Comparison of ENCODE assay signal across 12 mouse cellular contexts in the genomic region with DNA sequence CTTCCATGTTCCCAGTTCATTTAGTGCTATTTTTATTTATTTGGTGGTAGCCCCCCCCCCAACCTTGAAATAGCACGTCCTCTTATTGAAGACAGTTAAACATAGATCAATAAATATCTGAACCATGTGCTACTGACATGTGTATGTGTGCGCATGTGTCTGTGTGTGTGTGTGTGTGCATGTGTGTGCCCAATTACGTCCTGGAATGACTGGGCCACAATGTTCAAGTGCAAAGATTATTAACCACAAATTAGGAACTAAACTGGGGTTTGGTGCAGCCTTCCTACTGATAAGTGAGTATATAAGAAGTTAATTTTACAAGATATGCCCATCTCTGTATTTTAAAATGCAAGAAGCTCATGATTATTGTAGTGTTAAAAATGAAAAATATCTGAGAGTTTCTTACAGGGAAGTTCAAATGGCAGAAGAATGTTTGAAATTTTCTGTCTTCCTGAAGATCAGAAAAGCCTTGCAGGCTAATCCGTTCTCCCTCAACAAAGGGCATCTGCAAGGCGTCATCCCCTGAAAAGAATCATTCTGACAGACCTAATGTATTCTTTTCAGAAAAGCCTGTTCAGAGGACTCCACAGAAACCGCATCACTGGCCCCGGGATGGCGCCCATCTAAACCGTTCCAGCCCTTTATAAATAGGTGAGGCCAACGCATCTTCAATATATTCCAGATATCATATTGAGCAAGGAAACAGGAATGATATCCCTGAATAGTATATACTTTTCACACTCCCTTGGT.
DNase-seq lines count a peak whose midpoint lies in the region; ATAC-seq and TF ChIP-seq lines count a peak whose summit lies in the region.
"Had no signal": no experiment of that assay in that cellular context is flagged by ENCODE, and none has a peak within 500 bp of the region (broad histone marks: within the 10 kb centered on the region; RNA-seq: fewer than 3 reads in every experiment).

No protein-coding gene starts in this region.

- no peaks in the 10 kb centered on the region for H3K9me3 ChIP-seq in embryonic facial prominence, embryonic 10.5 days
- H3K9me3 ChIP-seq in hindbrain, embryonic 12.5 days (replicated peaks), result no peaks in the 10 kb centered on the region
- no peaks in the 10 kb centered on the region for H3K9me3 ChIP-seq in midbrain, embryonic 15.5 days
- H3K9me3 ChIP-seq: liver, embryonic 12.5 days had no signal

- no peak overlapping the region for H3K9ac ChIP-seq in hindbrain, embryonic 12.5 days
- H3K9ac ChIP-seq in midbrain, embryonic 15.5 days, result no peak overlapping the region
- H3K9ac ChIP-seq: liver, embryonic 12.5 days had no signal

- 0 out of 2 replicates have a peak overlapping the region, but pooled peaks have one; percentile 11 for H3K4me2 ChIP-seq in hindbrain, embryonic 12.5 days (replicated peaks)
- H3K4me2 ChIP-seq in midbrain, embryonic 15.5 days, result no peak overlapping the region; the same call in 1 of the 2 replicates
- H3K4me2 ChIP-seq: liver, embryonic 12.5 days had no signal

- DNase-seq in brain, embryonic 14.5 days (ENCODE audit: low read depth), result peak; percentile 89
- DNase-seq in embryonic facial prominence, embryonic 10.5 days (ENCODE audit: low spot score), result peak; percentile 27
- DNase-seq in gastrocnemius, adult 8-10 months (ENCODE audit: low spot score in 2 of 2), result no peak
- DNase-seq in left cerebral cortex, adult 18-20 months (ENCODE audit: low spot score in 2 of 2), result no peak
- DNase-seq in layer of hippocampus, adult 8-10 months (ENCODE audit: low spot score in 2 of 2), result no peak
- DNase-seq in spleen, postnatal 36 days (ENCODE audit: low spot score in 2 of 2), result no peak
- DNase-seq: cerebellum, adult 9-10 months; gastrocnemius, postnatal 25 days had no signal

- H3K4me1 ChIP-seq in embryonic facial prominence, embryonic 10.5 days, result peaks cover 61% of the 10 kb centered on the region
- H3K4me1 ChIP-seq in hindbrain, embryonic 12.5 days, result peaks cover 47% of the 10 kb centered on the region
- H3K4me1 ChIP-seq in midbrain, embryonic 15.5 days, result peaks cover 47% of the 10 kb centered on the region
- H3K4me1 ChIP-seq: liver, embryonic 12.5 days had no signal

- no peaks in the 10 kb centered on the region for H3K27me3 ChIP-seq in embryonic facial prominence, embryonic 10.5 days (replicated peaks; ENCODE audit: low read depth, poor library complexity, severe bottlenecking)
- H3K27me3 ChIP-seq in hindbrain, embryonic 12.5 days, result no peaks in the 10 kb centered on the region
- no peaks in the 10 kb centered on the region for H3K27me3 ChIP-seq in midbrain, embryonic 15.5 days (replicated peaks)
- H3K27me3 ChIP-seq: CH12.LX; liver, embryonic 12.5 days had no signal

- H3K27ac ChIP-seq in embryonic facial prominence, embryonic 10.5 days (replicated peaks), result peak overlapping the region; percentile 83
- H3K27ac ChIP-seq in hindbrain, embryonic 12.5 days, result peak overlapping the region; percentile 90
- peak overlapping the region; percentile 73 for H3K27ac ChIP-seq in midbrain, embryonic 15.5 days
- H3K27ac ChIP-seq: liver, embryonic 12.5 days had no signal

- no peak for TF ChIP-seq POLR2A in brain, embryonic 14.5 days (IDR thresholded peaks at IDR 0.05; ENCODE audit: borderline replicate concordance, extremely low read depth, insufficient read depth, insufficient read length, poor library complexity, severe bottlenecking)

- no peak overlapping the region for H3K4me3 ChIP-seq in embryonic facial prominence, embryonic 10.5 days
- no peak overlapping the region for H3K4me3 ChIP-seq in hindbrain, embryonic 12.5 days
- H3K4me3 ChIP-seq in midbrain, embryonic 15.5 days, result no peak overlapping the region
- H3K4me3 ChIP-seq: liver, embryonic 12.5 days had no signal

- 0 out of 2 replicates have a peak, but pooled peaks have one; percentile 55 for ATAC-seq in hindbrain, embryonic 12.5 days (ENCODE audit: low FRiP score)
- peak; percentile 37 for ATAC-seq in midbrain, embryonic 15.5 days (replicated peaks)
- ATAC-seq: liver, embryonic 12.5 days had no signal

- TF ChIP-seq CTCF in brain, embryonic 14.5 days (IDR thresholded peaks at IDR 0.05; ENCODE audit: borderline replicate concordance, extremely low read depth, insufficient read depth, insufficient read length), result no peak

- no peaks in the 10 kb centered on the region; the same call in 1 of the 2 replicates for H3K36me3 ChIP-seq in embryonic facial prominence, embryonic 10.5 days (replicated peaks)
- H3K36me3 ChIP-seq in hindbrain, embryonic 12.5 days, result no peaks in the 10 kb centered on the region
- H3K36me3 ChIP-seq in midbrain, embryonic 15.5 days (replicated peaks), result no peaks in the 10 kb centered on the region
- H3K36me3 ChIP-seq: liver, embryonic 12.5 days had no signal

- WGBS in embryonic facial prominence, embryonic 10.5 days, result 44% methylated on average over 10 of the region's 10 CpGs
- WGBS in hindbrain, embryonic 12.5 days, result 18% methylated on average over 10 of the region's 10 CpGs
- WGBS in midbrain, embryonic 15.5 days, result 10% methylated on average over 10 of the region's 10 CpGs

Comparison
In these comparisons a context has a peak if more than half of its experiments do, and no peak if none do; other contexts are left out.
1. DNase-seq: peak in brain, embryonic 14.5 days (single experiment) and embryonic facial prominence, embryonic 10.5 days (single experiment); none in gastrocnemius, adult 8-10 months (0 of 2), left cerebral cortex, adult 18-20 months (0 of 2), layer of hippocampus, adult 8-10 months (0 of 2) and spleen, postnatal 36 days (0 of 2).
2. Peak in every context shown above with its lines, with median percentiles within 50 percentile points of each other: H3K27ac ChIP-seq.